Mouse (Mus musculus) embryo, embryonic 10.5 days (tissue): ENCODE measurements around the gene Lef1.

Experiments used
- DNase-seq: peaks from one replicate; pipeline ENCODE4 v3.0.0-alpha.2; 2015; ENCODE audit warnings: low spot score

Gene Lef1

GRCm38 (mm10) chr3:131139345-131140090 lies 29.2 kb downstream of the Lef1 start:
- DNase-seq: no peak

- DNase-seq: no peak
Measured at GRCm38 (mm10) chr3:131140091-131140462, 29.8 kb downstream of the Lef1 start.

GRCm38 (mm10) chr3:131141546-131141945 lies 31.3 kb downstream of the Lef1 start:
- DNase-seq: peak; percentile 74

GRCm38 (mm10) chr3:131144250-131144649 lies 34.0 kb downstream of the Lef1 start:
- no peak for DNase-seq

- no peak for DNase-seq
Measured at GRCm38 (mm10) chr3:131152921-131153320, 42.6 kb downstream of the Lef1 start.

- no peak for DNase-seq
Measured at GRCm38 (mm10) chr3:131153896-131154295, 43.6 kb downstream of the Lef1 start.

- DNase-seq: no peak
Measured at GRCm38 (mm10) chr3:131154576-131154975, 44.3 kb downstream of the Lef1 start.

GRCm38 (mm10) chr3:131155066-131155465 lies 44.8 kb downstream of the Lef1 start:
- no peak for DNase-seq

- no peak for DNase-seq
Measured at GRCm38 (mm10) chr3:131155657-131156056, 45.4 kb downstream of the Lef1 start.

- no peak for DNase-seq
Measured at GRCm38 (mm10) chr3:131156377-131156776, 46.1 kb downstream of the Lef1 start.

- DNase-seq: no peak
Measured at GRCm38 (mm10) chr3:131157471-131157870, 47.2 kb downstream of the Lef1 start.

- no peak for DNase-seq
Measured at GRCm38 (mm10) chr3:131159204-131159760, 49.0 kb downstream of the Lef1 start.

- no peak for DNase-seq
Measured at GRCm38 (mm10) chr3:131159881-131160615, 49.8 kb downstream of the Lef1 start.

GRCm38 (mm10) chr3:131160921-131161320 lies 50.6 kb downstream of the Lef1 start:
- DNase-seq: no peak

- no peak for DNase-seq
Measured at GRCm38 (mm10) chr3:131167731-131168130, 57.5 kb downstream of the Lef1 start.

- no peak for DNase-seq
Measured at GRCm38 (mm10) chr3:131169161-131169560, 58.9 kb downstream of the Lef1 start.

- DNase-seq: no peak
Measured at GRCm38 (mm10) chr3:131170099-131170643, 59.9 kb downstream of the Lef1 start.

GRCm38 (mm10) chr3:131171292-131171960 lies 61.2 kb downstream of the Lef1 start:
- peak; percentile 42 for DNase-seq

GRCm38 (mm10) chr3:131172293-131172692 lies 62.0 kb downstream of the Lef1 start:
- DNase-seq: no peak

- no peak for DNase-seq
Measured at GRCm38 (mm10) chr3:131181006-131181405, 70.7 kb downstream of the Lef1 start.

- no peak for DNase-seq
Measured at GRCm38 (mm10) chr3:131182158-131182557, 71.9 kb downstream of the Lef1 start.

- no peak for DNase-seq
Measured at GRCm38 (mm10) chr3:131186193-131186592, 75.9 kb downstream of the Lef1 start.
